Mouse (Mus musculus) cerebellum, adult 8-10 months (tissue): ENCODE results near the gene Rpl14.
A peak's percentile ranks its signal among the peaks of the same experiment; 100 is the strongest.

Experiments
- DNase-seq: peaks from one replicate; pipeline ENCODE4 v3.0.0; 2022

The Rpl14 gene

DNA sequence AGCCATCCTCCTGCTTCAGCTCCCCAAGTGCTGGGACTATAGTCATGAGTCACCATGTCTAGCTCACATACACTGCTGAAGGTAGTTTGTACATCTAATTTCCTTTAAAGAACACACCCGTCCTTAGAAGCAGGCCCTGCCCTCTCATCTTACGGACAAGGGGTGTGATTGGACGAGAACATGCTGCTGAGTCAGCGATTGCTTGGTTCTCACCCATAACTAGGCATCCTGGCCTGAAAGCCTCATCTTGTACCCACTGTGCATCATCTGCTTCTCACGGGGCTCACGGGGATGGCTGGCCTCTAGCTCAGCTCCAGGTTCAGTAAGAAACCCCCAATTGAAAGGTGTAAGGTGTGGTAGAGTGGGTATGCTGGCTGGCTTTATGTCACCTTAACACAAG is 42.8 kb downstream of the Rpl14 start:
- no peak for DNase-seq

DNA sequence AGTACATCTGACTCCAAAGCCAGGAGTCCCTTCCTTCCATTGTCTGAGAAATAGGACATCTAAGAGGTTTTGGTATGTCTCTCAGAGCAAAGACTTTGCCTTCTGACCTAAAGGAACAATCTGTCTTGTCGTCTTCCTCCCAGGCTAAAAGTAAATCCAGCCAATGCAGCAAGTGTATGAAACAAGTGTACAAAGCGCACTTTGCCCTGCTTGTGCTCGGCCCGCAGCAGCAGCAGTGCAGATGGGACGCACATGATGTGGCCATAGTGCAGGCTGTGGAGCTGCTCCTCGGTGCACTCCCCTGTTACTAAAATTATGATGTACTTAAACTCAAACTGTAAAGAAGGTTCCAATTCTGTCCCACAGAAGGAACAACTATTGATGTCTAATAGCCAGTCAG is 46.9 kb downstream of the Rpl14 start:
- DNase-seq: no peak

DNA sequence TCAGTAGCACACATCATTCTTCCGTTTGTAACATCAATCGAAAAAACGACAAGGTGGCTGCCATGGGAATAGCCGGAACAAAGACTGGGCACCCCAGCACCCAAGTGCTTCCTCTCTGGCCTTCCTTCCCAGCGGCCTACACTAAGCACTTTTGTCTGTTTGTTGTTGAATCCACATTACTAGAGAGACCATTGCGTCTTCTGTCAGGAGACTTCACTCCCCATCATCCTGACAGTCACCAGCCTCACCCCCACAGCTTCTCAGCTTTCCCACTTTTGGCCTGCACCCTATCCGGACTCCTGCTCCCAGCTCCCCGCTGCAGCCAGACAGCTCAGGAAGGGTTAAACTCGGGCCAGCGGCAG is 48.1 kb downstream of the Rpl14 start:
- no peak for DNase-seq

DNA sequence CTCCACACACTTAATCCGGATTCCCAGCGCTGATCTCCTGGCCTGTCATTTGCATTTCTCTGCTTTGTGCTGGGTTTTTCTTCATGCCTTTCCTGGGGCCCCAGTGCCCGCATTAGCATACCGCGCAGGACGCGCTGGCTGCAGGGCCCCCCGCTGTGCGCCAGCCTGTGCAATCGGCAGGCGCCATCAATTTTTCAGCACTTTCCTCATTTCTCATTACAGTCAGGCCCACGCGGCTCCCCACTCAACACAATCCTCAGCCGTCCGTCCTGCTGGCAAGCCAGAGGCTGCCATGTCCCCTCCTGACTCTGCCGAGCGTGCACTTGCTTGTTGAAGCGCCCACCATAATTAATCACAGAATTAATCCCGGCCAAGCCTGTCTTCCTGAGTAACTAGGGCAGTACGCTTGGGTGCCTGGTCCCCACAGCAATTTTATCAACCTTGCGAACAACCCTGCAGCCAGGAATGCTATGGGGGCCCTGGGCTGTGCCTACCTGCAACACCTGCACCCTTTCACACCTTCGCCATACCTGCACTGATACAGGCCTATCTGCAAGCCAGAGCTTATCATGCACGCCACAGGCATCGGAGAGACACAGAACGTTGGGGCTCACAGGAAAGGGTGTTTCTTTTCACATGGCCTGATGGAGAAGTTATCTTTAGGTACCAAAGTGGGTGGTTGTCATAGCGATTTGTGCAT is 48.6 kb downstream of the Rpl14 start:
- DNase-seq: peak; percentile 76

DNA sequence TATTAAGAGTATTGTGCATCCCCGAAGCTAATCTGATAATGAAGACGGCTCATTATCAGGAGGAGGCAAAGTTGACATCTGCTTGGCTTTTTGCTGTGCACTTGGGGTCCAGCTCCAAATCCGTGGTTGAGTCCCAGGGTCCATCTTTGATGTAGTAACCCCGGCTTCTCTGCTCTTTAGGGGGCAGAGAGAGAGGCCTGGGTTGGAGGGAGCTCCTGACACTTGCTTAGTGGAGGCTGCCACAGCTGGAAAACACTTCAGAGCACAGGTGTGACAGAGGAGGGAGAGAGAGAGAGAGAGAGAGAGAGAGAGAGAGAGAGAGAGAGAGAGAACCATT is 49.1 kb downstream of the Rpl14 start:
- no peak for DNase-seq
